Mouse (Mus musculus) spleen, adult 2 months (tissue): Measurements from ENCODE around the gene Rwdd2a.

Source experiments
- CTCF ChIP-seq: fragments of 200-500 bp; IDR thresholded peaks from 2 replicates; pipeline ENCODE4 v1.5.1; 2011; ENCODE audit warnings: mild to moderate bottlenecking, inconsistent platforms; ENCODE audit not compliant: insufficient read depth, insufficient read length, insufficient replicate concordance; ENCODE audit errors: extremely low read depth
- POLR2A ChIP-seq: fragments of 200-500 bp; IDR thresholded peaks from 2 replicates; pipeline ENCODE4 v1.6.1; 2011; ENCODE audit warnings: low read depth, low read length, inconsistent platforms

DNA sequence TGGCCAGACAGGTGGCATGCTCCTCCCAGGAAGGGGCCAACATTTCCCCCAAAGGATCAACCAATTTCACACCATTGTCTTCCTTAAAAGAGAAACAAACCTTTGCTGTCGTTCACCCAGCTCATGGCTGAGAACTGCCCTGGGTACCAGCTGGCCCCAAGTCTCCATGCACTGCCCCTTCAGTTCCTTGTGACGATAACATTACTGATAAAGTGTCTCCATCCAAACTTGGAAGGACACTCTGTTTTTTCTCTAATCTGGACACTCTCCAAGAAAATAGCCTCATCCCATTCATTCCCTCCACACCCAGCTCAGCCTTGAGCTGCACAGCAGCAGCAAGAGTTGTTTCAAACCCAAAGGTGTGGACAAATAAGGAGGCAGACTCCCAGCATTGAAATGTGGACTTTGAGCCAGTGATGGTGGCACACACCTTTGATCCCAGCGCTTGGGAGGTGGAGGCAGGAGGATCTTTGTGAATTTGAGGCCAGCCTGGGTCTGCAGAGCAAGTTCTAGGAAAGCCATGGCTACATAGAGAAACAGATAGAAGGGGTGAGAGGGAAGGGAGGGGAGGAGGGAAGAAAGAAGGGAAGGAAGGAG is 2.4 kb upstream of the Rwdd2a start:
- TF ChIP-seq POLR2A (no peak), CTCF (no peak)
